Mouse (Mus musculus): ENCODE measurements around the gene Cad.

GRCm38 (mm10) chr5:31116354-31116753 lies 61.8 kb downstream of the Cad start, which contains the start of gene Trim54:
- TF ChIP-seq CTCF (conservative IDR thresholded peaks at IDR 0.05; ENCODE audit: low read length): no peak
- no peak for TF ChIP-seq NANOG (IDR thresholded peaks at IDR 0.05; ENCODE audit: borderline replicate concordance, low read length)

All from E14TG2a.4 (cell line).